Mouse (Mus musculus) embryonic facial prominence, embryonic 15.5 days (tissue): ENCODE data around the gene Rinl. TPM values are rescaled to one million over a fixed set of nuclear protein-coding genes. Genes with fewer than 3 reads are reported as not detected.

Experiments used
- ATAC-seq: fragments of 200-750 bp; cut with Nextera tagmentation; 2 replicates; pipeline ENCODE4 v1.8.0; 2017; ENCODE audit warnings: low read depth, moderate TSS enrichment; ENCODE audit not compliant: insufficient number of reproducible peaks, low FRiP score, low TSS enrichment
- H3K27ac ChIP-seq: fragments of 300-500 bp; sonication (generic); replicated peaks from 2 replicates; pipeline ENCODE4 v1.5.1; 2015; ENCODE audit warnings: mild to moderate bottlenecking, inconsistent platforms
- H3K27me3 ChIP-seq: fragments of 300-500 bp; sonication (generic); 2 replicates; pipeline ENCODE4 v1.6.1; 2015; ENCODE audit warnings: inconsistent platforms
- H3K36me3 ChIP-seq: fragments of 300-500 bp; sonication (generic); 2 replicates; pipeline ENCODE4 v1.6.1; 2015; ENCODE audit warnings: mild to moderate bottlenecking, inconsistent platforms
- H3K4me1 ChIP-seq: fragments of 300-500 bp; sonication (generic); 2 replicates; pipeline ENCODE4 v1.6.1; 2015; ENCODE audit warnings: inconsistent platforms
- H3K4me2 ChIP-seq: fragments of 300-500 bp; sonication (generic); replicated peaks from 2 replicates; pipeline ENCODE4 v1.6.1; 2015; ENCODE audit warnings: mild to moderate bottlenecking, inconsistent platforms
- H3K4me3 ChIP-seq: fragments of 300-500 bp; sonication (generic); replicated peaks from 2 replicates; pipeline ENCODE4 v1.5.1; 2015; ENCODE audit warnings: mild to moderate bottlenecking, inconsistent platforms
- H3K9ac ChIP-seq: fragments of 300-500 bp; sonication (generic); 2 replicates; pipeline ENCODE4 v1.6.1; 2015; ENCODE audit warnings: inconsistent platforms
- H3K9me3 ChIP-seq: fragments of 300-500 bp; sonication (generic); replicated peaks from 2 replicates; pipeline ENCODE4 v1.6.1; 2016; ENCODE audit warnings: inconsistent platforms
- WGBS: fragments of 180-500 bp; shearing (Covaris S2); methylation state at CpG from one replicate; pipeline ENCODE4 v1.1.7; 2015; 5-methylcytosine and 5-hydroxymethylcytosine counted together
- polyA plus RNA-seq: library from polyadenylated mRNA; unstranded; fragments of >200 nt; fragmentation: Nextera tagmentation; extraction: Ambion mirVana; gene quantifications from 2 replicates; pipeline ENCODE4 v1.2.1, GENCODE M21; 2015

Gene Rinl
- polyA plus RNA-seq, 1 experiment from 2014 or later, result 3.8 TPM

DNA sequence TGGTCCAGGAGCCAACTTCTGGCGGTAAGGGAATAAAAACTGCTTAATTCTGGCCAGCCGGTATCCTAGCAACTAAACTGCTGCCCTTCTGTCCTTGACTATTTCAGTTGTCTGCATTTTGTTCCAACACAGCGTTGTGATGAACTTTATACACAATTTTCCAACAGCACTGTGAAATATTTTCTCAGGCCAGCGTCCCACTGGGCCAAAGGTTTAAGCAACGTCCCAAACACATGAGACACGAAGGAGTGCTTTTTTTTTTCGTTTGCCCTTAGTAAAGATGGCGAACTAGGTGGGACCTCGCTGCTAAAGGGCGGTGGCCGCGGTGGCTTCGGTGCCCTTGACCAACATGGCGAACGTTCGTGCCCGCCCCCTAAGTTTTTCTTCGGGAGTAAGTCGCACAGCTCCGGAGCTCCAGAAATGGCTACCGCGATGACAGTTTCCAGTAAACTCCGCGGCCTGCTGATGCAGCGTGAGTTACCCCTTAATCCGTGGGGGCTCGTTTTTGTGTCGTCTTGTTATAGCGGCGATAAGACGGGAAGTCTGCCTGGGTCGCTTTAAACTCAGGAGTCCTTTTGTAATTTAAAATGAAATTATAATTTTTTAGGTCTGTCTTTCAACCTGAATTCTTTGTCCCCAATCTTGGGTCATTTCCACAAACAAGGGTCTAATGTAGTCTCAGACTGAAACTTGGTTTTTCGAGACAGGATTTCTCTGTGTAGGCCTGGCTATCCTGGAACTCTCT is 36.3 kb downstream of the Rinl start, which contains the start of gene Ech1:
TSS of gene Ech1 (plus strand) at position 277 of the 745 bp plus-strand sequence.
- peak; percentile 77 for ATAC-seq
- WGBS, result 2% methylated on average over 33 of the region's 33 CpGs

DNA sequence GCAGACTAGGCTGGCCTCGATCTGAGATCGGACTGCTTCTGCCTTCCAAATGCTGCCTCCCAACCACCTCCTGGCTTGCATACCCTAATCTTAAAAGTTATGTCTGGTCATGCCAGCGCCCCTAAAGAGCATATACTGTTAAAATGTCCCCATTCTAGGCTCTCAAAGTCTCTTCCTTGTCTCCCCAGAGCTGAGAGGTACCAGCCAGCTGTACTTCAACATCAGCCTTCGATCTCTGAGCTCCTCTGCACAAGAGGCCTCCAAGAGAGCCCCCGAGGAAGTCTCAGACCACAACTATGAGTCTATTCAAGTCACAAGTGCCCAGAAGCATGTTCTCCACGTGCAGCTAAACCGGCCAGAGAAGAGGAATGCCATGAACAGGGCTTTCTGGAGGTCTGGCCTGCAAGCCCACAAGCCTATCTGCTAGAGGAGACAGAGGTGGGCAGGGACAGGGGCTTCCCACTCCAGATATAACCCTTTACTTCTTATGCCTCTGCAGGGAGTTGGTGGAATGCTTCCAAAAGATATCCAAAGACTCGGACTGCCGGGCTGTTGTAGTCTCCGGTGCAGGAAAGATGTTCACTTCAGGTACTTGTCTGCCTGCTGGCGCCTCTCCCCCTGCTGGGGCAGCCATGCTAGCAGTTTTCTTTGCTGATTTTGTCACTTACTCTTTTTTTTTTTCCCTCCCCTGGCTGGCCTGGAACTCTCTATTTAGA is 37.1 kb downstream of the Rinl start:
- no peaks in the 10 kb centered on the region for H3K9me3 ChIP-seq
- H3K4me3 ChIP-seq, result peak overlapping the region; percentile 53
- H3K4me2 ChIP-seq, result peak overlapping the region; percentile 55
- ATAC-seq, result no peak; the same call in 1 of the 2 replicates
- H3K27ac ChIP-seq, result peak overlapping the region; percentile 92
- no peaks in the 10 kb centered on the region for H3K27me3 ChIP-seq
- H3K9ac ChIP-seq, result peak overlapping the region; percentile 44
- H3K36me3 ChIP-seq, result peaks cover 40% of the 10 kb centered on the region
- WGBS, result 38% methylated on average over 11 of the region's 11 CpGs
- peaks cover 37% of the 10 kb centered on the region for H3K4me1 ChIP-seq

More for the DNA sequence above, 36.3 kb downstream of the Rinl start, which contains the start of gene Ech1:
- H3K9me3 ChIP-seq, result no peaks in the 10 kb centered on the region
- peaks cover 40% of the 10 kb centered on the region for H3K36me3 ChIP-seq
- H3K4me2 ChIP-seq, result peak within 1 kb of the TSS; percentile 55
- peak within 1 kb of the TSS; percentile 44 for H3K9ac ChIP-seq
- peaks cover 44% of the 10 kb centered on the region for H3K4me1 ChIP-seq
- no peaks in the 10 kb centered on the region for H3K27me3 ChIP-seq
- peak within 1 kb of the TSS; percentile 92 for H3K27ac ChIP-seq
- peak within 1 kb of the TSS; percentile 53 for H3K4me3 ChIP-seq

DNA sequence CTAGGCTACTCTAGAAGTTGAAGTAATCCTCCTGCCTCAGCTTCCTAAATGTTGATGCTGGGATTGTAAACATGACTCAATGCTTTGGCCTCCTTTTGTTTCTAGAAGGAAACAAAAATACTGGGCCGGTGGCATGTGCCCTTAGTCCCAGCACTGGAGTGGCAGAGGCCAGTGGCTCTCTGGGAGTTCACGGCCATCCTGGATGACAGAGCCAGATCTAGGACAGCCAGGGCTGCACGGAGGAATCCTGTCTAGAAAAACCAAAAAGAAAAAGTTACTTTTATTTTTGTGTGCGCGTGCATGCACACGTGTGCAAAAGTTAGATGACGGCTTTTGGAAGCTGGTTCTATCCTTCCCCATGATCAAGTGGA is 37.6 kb downstream of the Rinl start:
- Histone ChIP-seq H3K9me3 (no peaks in the 10 kb centered on the region), H3K27me3 (no peaks in the 10 kb centered on the region), H3K4me2 (peak overlapping the region; percentile 55), H3K36me3 (peaks cover 40% of the 10 kb centered on the region), H3K4me1 (peaks cover 36% of the 10 kb centered on the region), H3K27ac (peak overlapping the region; percentile 92), H3K4me3 (peak overlapping the region; percentile 53), H3K9ac (no peak overlapping the region)
- no peak for ATAC-seq
- 93% methylated on average over 7 of the region's 7 CpGs for WGBS

DNA sequence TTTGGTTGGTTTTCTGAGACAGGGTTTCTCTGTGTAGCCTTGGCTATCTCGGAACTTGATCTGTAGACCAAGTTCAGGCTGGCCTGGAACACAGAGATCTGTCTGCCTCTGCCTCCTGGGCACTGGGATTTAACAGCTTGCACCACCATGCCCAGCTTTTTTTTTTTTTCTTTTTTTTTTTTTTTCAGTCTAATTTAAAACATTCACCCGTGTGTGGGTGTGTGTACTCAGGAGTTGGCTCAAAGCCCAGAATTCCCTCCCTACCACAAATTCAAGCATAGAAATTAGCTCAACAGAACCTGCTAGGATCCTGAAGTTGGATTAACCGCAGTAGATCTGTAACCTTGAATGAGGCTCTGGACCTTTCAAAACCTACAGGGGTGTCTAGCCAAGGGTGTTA is 38.6 kb downstream of the Rinl start:
- H3K4me1 ChIP-seq, result peaks cover 34% of the 10 kb centered on the region
- WGBS, result 25% methylated on average over 3 of the region's 3 CpGs
- no peak overlapping the region for H3K9ac ChIP-seq
- no peaks in the 10 kb centered on the region for H3K27me3 ChIP-seq
- peaks cover 39% of the 10 kb centered on the region for H3K36me3 ChIP-seq
- H3K4me3 ChIP-seq, result no peak overlapping the region
- H3K4me2 ChIP-seq, result no peak overlapping the region
- H3K27ac ChIP-seq, result 0 out of 2 replicates have a peak overlapping the region, but pooled peaks have one; percentile 39
- no peaks in the 10 kb centered on the region for H3K9me3 ChIP-seq
- no peak for ATAC-seq

DNA sequence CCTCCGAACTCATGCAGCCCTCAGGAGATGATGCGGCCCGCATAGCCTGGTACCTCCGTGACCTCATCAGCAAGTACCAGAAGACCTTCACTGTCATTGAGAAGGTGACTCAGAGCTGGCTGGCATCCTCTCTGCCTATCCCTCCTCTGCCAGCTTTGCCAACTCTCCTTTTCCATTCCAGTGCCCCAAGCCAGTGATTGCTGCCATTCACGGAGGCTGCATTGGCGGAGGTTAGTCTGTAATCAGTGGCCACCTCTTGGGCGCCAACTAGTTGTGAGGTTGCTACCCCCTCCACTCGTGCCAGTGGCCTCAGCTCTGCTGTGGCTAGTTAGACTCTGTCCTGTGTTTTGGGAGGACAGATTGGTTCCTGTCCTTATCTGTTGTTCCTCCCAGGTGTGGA is 41.1 kb downstream of the Rinl start:
- Histone ChIP-seq H3K9me3 (no peaks in the 10 kb centered on the region), H3K9ac (no peak overlapping the region), H3K36me3 (peaks cover 33% of the 10 kb centered on the region), H3K27ac (no peak overlapping the region), H3K27me3 (no peaks in the 10 kb centered on the region), H3K4me1 (peaks cover 16% of the 10 kb centered on the region), H3K4me3 (no peak overlapping the region), H3K4me2 (no peak overlapping the region)
- ATAC-seq, result no peak
- WGBS, result 92% methylated on average over 8 of the region's 8 CpGs

DNA sequence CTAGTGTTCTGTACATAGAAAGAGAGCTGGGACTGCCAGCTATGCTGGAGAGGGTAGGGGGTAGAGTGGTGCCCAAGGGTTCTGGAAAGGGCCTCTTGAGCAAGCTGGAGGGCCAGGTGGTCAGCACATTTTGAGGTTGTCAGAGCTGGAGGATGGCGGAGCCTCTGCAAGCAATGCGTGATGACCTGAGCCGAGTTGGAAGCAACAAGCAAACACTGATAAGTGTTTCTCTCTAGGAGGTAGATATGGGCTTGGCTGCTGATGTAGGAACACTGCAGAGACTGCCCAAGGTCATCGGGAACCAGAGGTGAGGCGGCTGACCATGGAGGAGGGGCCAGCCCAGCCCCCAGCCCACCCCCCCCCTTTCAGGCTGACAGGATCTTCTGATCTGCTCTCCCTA is 42.2 kb downstream of the Rinl start:
- 95% methylated on average over 5 of the region's 5 CpGs for WGBS
- Histone ChIP-seq H3K27me3 (no peaks in the 10 kb centered on the region), H3K27ac (no peak overlapping the region), H3K4me3 (no peak overlapping the region), H3K9me3 (no peaks in the 10 kb centered on the region), H3K36me3 (peaks cover 33% of the 10 kb centered on the region), H3K4me2 (no peak overlapping the region), H3K4me1 (peaks cover 10% of the 10 kb centered on the region), H3K9ac (no peak overlapping the region)
- no peak for ATAC-seq

DNA sequence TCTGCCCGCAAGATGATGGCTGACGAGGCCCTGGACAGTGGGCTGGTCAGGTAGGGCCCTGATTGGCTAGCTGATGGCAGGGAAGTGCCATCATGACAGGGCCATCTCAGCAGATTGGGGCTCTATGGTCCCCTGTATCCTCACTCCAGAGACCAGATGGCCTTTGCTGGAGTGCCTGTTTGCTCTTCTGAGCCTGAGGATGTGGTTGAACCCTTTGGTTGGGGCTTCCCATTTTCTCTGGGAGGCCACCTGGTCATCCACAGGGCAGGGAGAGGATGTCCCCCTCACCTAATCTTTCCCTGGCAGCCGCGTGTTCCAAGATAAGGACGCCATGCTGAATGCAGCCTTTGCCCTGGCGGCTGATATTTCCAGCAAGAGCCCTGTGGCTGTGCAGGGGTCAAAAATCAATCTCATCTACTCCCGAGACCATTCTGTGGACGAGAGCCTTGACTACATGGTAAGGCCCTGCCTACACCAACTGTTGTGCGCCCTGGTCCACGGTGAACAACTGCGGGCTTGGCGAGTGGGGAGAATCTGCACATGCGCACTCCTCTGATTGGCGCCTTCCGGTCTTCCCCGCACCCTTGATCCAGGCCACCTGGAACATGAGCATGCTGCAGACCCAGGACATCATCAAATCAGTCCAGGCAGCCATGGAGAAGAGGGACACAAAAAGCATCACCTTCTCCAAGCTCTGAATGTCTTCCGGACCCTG is 42.8 kb downstream of the Rinl start:
- no peak overlapping the region for H3K27ac ChIP-seq
- H3K4me2 ChIP-seq, result no peak overlapping the region
- WGBS, result 89% methylated on average over 17 of the region's 17 CpGs
- H3K36me3 ChIP-seq, result peaks cover 33% of the 10 kb centered on the region
- no peak for ATAC-seq
- H3K4me1 ChIP-seq, result peaks cover 4% of the 10 kb centered on the region
- no peaks in the 10 kb centered on the region for H3K27me3 ChIP-seq
- H3K4me3 ChIP-seq, result no peak overlapping the region
- H3K9me3 ChIP-seq, result no peaks in the 10 kb centered on the region
- no peak overlapping the region for H3K9ac ChIP-seq

DNA sequence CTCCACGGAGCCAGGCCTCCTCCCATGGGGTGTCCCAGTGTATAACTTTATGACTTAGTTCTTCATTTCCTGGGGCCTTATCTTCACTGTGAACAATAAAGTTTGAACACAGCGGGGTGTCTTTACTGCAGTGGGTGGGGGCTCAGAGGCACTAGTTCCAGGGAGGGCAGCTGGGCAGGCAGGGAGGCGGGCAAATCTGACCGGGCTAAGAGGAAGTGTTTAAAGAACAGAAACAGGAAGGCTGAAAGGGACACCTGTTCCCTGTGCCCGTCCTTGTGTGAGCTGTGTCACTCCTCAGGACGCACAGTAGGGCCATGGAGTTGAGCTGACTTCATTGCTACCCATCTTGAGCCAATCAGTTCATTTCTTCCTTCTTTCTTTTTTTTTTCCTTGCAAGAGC is 43.4 kb downstream of the Rinl start:
- 77% methylated on average over 6 of the region's 6 CpGs for WGBS
- no peak for ATAC-seq

DNA sequence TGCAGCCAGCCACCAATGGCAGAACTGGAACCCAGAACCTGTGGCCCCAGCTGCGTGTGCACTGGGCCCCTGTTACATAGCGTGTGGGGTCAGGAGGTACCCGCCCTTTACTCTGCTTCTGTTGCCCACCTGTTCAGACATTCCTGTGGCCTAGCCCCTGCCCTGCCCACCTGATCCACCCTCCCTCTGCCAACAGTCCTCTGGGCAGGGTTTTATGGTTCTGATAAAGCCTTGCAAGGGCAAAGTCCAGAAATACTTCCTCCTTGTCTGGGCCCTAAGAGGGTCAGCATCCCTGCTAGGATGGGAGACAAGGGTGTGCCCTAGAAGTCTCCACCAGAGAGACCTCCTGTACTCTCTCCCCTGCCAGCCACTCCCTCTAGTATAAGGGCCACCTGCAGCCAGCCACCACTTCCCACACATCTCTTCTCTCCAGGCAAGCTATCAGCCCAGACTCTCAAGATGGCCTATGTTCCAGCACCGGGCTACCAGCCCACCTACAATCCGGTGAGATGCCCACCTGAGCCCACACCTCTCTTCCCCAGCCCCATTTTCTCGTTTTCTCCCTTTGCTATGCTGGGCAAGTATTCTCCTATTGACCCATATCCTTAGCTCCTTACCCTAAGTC is 45.1 kb downstream of the Rinl start, which contains the start of gene Lgals4:
TSS of gene Lgals4 (plus strand) at position 132 of the 625 bp plus-strand sequence.
- Histone ChIP-seq H3K36me3 (peaks cover 30% of the 10 kb centered on the region), H3K9me3 (no peaks in the 10 kb centered on the region), H3K9ac (no peak within 1 kb of the TSS), H3K27ac (no peak within 1 kb of the TSS), H3K4me3 (no peak within 1 kb of the TSS), H3K4me2 (no peak within 1 kb of the TSS), H3K4me1 (0 out of 2 replicates have a peak, but pooled peaks cover 5% of the 10 kb centered on the region), H3K27me3 (no peaks in the 10 kb centered on the region)
- no peak for ATAC-seq
- 77% methylated on average over 6 of the region's 6 CpGs for WGBS

More for the DNA sequence above, 43.4 kb downstream of the Rinl start:
- no peak overlapping the region for H3K27ac ChIP-seq
- no peak overlapping the region for H3K9ac ChIP-seq
- H3K36me3 ChIP-seq, result peaks cover 33% of the 10 kb centered on the region
- no peak overlapping the region for H3K4me2 ChIP-seq
- H3K27me3 ChIP-seq, result no peaks in the 10 kb centered on the region
- 0 out of 2 replicates have a peak, but pooled peaks cover 3% of the 10 kb centered on the region for H3K4me1 ChIP-seq
- H3K4me3 ChIP-seq, result no peak overlapping the region
- H3K9me3 ChIP-seq, result no peaks in the 10 kb centered on the region

DNA sequence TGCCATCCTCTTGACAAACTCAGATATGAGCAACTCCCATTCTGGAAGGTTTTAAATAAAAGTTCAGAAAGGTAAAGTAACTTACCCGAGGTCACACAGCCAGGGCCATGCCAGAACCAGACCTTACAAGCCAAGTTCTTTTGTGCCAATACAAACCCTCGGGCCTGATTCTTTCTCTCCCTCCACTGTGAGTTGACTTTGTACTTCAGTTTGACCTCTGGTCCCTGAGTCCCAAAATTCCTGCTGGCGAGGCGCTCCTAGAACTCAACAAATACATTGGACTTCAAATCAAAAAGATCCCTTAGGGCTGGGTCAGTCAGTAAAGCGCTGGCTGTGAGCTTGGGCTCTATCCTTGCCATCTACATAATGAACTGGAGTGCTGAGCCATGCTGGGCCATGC is 48.2 kb downstream of the Rinl start:
- H3K9ac ChIP-seq, result no peak overlapping the region
- no peak overlapping the region for H3K27ac ChIP-seq
- H3K9me3 ChIP-seq, result no peaks in the 10 kb centered on the region
- 80% methylated on average over 5 of the region's 5 CpGs for WGBS
- no peak overlapping the region for H3K4me3 ChIP-seq
- 0 out of 2 replicates have a peak, but pooled peaks cover 5% of the 10 kb centered on the region for H3K4me1 ChIP-seq
- peaks cover 3% of the 10 kb centered on the region for H3K36me3 ChIP-seq
- ATAC-seq, result no peak
- H3K4me2 ChIP-seq, result no peak overlapping the region
- no peaks in the 10 kb centered on the region for H3K27me3 ChIP-seq
